Mouse (Mus musculus): Measurements from ENCODE around the gene Med27.

Gene Med27

DNA sequence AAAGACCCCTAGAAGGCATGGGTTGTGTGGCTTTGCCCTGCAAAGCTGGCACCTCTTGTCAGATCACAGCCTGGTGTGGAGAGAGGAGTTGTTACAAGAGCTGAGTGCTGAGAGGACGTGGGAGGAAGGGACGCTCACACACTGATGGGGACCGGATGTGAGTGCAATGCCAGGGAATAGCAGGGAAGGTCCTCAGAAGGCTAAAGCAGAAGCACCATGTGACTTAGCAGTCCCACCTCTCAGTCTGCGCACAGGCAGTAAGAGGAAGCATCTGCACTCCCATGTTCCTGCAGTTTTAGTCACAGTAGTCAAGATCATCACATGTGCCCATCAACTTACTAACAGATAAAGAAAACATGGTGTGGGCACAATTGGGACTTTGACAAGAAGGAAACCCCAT lies 119.8 kb downstream of the Med27 start:
- in situ Hi-C loops (cut with MboI, MseI) = loop anchor here in 1 of 2 experiments (5.0 kb wide), 1 partner anchor 34 kb away; no protein-coding TSS in a partner anchor

DNA sequence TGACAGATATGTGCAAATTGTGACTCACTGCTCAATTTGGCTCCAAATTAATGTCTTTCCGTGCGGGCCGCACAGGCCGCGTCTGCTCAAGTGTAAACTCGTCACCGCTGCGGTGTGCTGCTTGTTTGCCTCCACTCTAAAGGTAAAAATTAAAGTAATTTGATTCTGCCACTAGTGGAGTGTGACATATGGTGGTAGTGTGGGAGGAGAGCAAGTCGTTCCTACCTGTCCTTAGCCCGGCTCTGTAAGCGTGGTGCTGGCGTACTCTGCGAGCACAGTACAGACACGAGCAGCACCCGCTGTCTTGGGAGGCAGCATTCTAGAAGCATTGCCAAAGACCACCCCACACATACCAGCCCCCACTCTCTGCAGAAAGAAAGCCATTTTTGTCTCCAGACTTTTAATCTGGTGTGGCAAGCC lies 121.9 kb downstream of the Med27 start:
- in situ Hi-C loops (cut with MboI, MseI) = loop anchor here in 1 of 2 experiments (5.0 kb wide), 1 partner anchor 36 kb away; no protein-coding TSS in a partner anchor

DNA sequence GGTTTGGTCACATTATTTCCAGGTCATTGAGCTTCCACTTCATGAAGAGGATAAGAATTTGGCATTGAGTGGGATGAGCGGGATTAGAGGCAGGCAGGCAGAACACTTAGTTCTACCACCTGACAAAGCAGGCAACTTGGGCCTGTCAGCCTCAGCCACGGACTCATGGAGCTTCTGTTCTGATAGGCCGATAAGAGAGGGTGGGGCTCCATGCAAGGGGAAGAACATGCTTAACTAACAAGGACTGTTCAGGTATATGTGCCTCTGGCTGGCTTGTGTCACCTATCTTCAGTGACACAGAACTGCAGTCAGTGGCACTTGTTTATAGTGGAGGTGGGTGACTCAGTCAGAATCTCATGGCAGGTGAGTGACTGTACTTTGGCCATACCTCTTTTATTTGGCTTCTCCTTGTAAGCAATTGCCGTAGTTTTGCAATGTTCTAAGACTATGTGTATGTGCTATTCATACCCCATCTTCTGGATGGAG lies 126.4 kb downstream of the Med27 start:
- in situ Hi-C loops (cut with MboI, MseI) = no loop called here

DNA sequence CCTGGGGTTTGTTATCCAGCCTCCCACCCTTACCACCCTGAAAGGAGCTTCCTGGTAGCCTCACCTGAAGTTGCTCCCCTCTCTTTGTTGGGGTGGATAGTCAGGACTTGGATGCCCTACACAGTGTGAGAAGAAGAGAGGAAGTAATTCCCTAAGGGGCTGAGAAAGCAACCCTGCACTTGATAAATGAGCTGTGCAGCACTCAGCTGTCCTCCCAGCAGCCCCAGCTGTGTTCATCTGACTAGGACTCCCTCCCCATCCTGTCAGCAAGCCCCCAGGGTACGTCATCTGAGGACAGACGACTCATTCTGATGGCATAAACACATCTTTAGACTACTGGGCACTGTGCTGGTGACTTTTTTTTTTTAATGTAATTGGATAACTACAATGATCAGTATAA lies 127.3 kb downstream of the Med27 start:
- in situ Hi-C loops (cut with MboI, MseI) = no loop called here

DNA sequence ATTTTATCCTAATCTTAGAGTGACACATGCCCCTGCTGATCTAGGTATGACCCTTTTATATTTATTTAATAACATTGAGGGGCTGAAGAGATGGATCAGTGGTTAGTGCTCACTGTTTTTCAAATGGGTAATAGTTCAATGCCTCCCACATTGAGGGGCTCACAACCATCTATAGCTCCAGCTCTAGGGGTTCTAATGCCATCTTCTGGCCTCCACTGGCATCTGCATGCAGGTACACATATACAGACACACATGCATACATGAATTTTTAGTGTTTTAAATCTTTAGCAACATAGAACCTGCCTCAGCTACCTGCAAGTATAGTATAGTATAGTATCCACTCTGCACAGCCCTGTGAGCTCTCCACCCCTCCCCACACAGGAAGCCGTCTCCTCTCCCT lies 130.1 kb downstream of the Med27 start:
- in situ Hi-C loops (cut with MboI, MseI) = loop anchor here in 1 of 2 experiments (5.0 kb wide), 1 partner anchor 94 kb away; no protein-coding TSS in a partner anchor

DNA sequence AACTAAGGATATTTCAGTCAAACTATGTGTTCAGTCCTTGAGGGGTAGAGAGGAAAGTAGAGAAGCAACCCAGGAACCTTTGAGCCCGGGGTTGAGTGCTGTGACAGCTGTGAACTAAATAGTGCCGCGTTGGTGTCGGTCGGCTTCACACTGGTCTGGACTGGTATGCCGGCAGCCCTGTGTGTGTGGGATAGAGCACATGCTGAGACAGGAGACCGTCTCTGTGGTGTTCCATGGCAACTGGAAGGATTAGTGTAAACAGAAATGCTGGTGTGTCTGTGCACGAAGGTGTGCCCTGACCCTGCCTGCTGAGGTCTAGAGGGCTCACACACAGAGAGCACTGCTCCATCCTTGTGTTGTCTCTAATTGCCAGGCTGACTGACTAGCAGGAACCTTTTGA lies 135.2 kb downstream of the Med27 start:
- in situ Hi-C loops (cut with MboI, MseI) = no loop called here

DNA sequence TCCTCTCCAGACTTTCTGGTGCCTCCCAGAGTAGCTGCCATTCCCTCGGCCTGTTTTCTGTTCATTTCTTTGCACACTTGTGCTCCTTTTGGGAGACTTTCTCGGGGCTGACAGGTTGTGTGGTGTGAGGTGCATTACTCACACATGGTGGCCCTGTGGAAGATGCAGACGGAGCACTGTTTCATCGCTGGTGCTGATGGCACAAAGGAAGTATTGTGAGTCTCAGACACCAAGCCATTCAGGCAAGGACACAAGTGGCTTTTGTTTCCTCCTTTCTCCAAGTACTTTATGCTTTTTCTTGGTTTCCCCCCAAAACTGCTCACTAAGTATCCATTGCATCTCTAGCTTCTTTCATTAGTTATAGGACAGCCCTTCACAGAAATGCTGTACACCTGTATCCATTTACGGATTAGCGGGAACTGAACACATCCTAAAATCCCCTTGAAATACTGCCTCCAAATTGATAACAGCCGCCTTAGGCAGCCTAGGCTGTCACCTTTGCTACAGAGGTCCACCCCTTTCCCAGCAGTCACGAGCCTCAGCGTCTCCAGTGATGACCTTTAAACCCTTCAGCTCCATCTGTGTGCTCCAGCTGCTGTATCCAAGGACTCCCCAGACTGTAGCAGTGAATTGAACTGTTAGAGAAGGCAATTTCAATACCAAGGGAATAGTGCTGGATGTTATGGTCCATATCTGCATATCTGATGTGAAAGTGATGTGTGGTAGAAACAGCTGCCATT lies 136.5 kb downstream of the Med27 start:
- in situ Hi-C loops (cut with MboI, MseI) = no loop called here

DNA sequence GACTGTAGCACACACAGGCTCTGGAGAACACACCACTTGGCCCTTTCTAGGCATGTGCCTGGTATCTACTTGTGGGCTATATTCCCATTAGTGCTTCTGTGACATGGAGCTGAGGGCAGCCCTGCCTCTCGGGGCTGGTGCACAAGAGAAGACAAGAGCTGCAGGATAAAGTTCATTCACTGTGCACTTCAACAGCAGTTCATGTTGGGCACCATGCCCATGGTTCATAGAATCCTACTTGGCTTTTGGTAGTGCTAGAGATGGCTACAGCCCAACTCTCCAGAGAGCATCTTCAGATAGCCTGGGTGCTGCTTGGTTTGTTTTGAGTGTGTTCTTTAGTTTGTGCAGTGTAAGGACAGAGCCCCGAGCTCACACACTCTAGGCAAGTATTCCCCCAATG lies 138.9 kb downstream of the Med27 start:
- in situ Hi-C loops (cut with MboI, MseI) = no loop called here

DNA sequence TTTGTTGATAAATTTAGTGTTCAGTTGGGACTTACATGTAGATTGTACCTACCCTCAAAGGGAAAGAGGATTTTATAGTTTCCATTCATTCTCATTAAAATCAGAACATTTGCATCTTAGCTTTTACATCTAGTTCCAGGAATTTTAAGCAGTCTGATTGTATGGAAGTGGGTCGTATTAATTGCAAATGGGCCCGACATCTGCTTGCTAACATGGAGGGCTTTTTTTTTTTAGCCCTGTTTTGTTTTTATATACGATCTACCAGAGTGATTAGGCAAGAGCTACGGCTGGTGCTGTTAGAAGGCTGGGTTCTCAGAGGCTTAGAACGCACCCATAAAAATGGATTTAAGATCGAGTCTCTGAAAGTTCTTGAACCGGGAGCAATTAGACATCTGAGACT lies 139.9 kb downstream of the Med27 start:
- in situ Hi-C loops (cut with MboI, MseI) = no loop called here

DNA sequence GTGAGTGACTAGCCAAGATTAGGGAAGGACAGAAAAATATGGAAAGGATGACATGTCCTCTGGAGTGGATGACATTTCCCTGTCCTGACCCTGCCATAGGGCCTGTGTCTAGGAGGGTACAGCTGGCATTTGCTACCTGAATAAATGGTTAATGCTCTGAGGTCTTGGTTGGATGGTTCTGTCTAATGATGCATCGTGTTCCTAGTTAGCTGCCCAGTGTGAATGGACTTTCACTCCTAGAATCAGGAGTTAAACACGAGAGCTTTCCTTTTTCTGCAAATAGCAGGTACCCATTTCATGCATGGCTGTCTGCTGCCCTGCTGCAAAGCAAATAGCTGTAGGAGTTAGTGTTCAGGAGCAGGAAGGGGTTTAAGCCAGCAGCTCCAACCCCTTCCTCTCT lies 141.0 kb downstream of the Med27 start:
- in situ Hi-C loops (cut with MboI, MseI) = no loop called here

DNA sequence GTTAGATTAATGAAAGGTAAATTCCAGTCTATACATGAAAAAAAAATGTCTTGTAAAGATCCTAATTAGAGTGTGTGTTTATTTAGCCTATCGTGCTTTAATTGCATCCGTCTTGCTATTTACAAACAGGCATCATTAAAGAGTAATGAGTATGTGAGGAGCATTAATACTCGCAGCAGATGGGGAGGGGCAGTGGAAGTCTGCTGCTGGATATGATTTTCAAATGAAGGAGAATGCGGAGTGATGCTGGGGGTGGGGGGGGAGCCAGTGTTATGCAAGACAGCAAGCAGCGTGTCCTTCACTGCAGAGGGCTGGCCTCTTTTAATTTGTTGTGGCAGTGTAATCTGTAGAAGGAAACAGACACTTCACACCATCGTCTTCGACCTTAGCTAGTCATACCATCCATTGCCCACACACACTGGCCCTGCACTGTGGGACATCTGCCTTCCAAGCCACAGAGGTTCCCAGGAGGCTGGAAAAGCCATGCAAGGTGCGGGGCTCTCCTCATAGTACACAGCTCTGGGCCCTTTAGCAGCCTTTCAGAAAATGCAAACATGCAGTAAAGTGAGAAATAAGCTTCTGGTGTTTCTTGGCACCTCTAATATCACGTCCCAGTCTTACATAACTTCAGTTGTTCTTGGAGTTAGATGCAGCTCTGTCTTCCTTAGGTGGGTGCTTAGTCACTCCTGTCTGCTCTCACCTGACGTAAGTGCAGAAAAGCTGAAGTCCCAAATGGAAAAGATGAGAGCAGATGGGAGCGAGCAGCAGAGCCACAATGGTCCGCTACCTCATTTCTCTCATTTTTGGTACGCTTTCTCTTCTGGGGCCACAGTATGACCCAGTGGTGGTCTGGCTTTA lies 142.0 kb downstream of the Med27 start:
- in situ Hi-C loops (cut with MboI, MseI) = no loop called here

DNA sequence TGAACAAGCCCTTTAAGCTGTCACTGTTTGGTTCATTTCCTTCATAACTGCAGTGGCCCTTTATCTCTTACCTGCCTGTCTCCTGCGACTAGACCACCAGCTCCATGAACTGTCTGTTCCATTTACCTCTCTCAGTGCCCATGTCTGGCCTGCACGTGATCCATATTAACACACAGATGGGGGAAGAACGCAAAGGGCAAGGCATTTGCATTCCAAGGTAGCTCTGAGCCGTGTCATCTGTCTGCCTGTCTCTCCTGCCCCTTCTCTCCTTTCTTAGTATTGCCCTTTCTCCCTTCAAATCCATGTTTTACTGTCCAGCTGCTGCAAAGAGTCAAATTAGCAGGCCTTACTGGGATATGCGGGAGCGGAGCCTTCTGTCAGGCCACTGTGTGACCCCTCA lies 145.0 kb downstream of the Med27 start:
- in situ Hi-C loops (cut with MboI, MseI) = no loop called here

DNA sequence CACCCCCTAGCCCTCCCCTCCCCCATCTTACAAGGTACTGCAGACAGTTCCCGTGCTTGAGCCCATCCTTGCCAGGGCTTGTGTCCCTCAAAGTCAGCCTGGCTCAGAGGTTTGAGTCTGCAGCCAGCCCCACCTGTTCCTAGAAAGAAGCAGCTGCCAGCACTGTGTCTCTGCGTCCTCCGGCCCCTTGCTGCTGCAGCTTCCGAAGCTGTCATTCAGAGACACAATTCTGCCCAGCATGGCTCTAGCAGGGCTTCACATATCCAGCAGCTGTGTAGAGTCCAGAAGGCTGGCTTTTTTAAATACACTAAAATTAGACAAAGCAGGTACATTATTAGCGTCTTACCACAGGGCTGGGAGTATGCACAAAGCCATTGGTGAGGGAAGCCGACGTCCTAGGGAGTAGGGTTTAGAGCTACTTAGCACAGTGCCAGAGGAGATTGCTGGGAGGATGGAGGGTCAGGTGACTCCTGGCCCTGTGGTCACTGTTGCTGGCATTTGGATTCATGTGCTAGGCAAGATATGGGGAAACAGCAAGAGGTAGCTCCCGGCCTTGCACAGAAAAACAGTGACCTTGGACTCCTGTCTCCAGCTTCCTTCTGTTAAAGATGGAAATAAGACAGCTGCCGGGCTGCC lies 146.9 kb downstream of the Med27 start:
- in situ Hi-C loops (cut with MboI, MseI) = no loop called here

DNA sequence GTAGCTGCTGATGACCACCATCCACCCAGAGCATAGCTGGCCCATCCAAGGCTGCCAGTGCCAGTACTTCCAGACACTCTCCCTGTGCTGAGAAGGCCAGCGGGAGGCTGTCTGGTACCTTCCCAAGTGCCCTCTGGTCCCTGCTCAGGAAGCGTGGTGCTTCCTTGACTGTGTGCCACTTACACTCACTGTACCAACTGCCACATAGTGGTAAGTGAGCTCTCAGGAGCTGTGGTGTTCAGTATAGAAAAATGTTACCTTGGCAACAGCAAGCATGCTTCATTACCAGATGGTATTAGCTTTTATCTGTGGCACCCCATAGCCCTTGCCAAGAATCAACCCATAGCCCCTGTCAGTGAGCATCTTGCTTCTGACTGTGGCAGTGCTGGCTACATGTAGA lies 148.7 kb downstream of the Med27 start:
- in situ Hi-C loops (cut with MboI, MseI) = no loop called here

DNA sequence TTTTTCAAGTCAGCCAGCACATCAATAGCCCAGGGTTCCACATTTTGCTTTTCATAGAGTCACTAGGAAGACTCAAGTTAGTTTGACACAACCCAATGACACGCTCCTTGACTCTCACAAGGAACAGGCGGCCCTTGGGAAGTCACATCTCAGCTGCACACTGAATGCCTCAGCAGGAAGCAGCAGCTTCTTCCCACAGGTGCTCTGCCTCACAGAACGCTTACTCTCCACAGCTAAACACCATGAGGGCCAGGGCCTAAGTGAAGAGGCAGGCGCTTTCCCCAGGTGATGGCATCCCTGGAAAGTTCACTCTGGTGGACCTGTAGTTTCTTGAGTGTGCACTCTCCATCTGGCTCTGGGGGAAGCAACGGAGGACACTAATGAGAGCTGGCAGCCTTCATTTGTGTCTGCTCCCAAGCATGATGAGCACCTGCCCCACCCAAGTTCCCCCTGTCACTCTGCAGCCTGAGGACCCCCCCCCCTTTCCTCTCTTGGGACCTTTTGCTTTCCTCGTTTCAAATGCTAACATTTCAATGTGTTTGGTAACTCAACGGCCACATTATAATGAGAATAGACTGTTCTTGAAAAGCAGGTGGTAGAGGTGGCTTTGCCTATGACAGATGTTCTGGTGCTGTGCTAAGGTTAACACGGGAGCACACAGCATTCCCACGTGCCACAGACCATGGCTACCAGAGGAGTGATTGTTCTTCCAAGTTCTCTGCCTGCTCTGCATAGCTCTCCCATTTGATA lies 154.2 kb downstream of the Med27 start:
- in situ Hi-C loops (cut with MboI, MseI) = no loop called here

DNA sequence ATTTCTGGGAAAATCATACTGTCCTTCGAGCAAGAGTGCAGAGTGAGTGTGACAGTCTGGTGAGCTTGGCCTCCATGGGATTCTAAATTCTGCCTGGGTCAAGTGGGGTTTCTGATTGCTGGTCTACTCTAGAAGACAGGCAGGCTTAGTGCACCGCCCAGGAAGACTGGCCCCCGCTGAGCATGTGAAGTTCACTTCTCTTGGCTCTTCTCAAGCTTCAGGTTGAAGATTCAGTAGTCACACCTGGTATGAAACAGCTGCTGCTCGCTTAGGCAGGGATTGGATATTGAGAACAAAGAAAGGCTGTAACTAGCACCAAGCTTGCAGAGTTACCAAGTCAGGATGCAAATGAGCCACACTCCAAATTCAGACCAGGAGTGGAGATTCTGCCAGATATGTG lies 154.8 kb downstream of the Med27 start:
- in situ Hi-C loops (cut with MboI, MseI) = no loop called here

DNA sequence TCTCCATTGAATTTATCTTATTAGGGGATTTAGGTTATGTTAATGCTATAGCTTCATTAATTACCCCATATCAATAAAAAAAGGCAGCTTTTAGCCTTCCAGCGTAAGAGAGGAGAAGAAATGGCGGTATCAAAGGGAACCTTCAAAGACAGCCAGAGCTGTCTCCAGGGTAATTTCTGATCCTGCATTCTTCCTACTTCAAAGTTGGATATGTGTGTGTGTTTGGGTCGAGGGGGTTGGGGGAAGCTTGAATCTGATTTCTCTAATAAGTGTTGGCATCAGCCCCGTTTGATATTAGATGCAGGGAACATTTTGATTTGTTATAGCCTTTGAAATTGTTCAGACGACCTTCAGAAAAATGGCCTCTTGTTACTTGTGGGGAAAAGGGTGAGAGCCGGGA lies 158.2 kb downstream of the Med27 start:
- in situ Hi-C loops (cut with MboI, MseI) = no loop called here

DNA sequence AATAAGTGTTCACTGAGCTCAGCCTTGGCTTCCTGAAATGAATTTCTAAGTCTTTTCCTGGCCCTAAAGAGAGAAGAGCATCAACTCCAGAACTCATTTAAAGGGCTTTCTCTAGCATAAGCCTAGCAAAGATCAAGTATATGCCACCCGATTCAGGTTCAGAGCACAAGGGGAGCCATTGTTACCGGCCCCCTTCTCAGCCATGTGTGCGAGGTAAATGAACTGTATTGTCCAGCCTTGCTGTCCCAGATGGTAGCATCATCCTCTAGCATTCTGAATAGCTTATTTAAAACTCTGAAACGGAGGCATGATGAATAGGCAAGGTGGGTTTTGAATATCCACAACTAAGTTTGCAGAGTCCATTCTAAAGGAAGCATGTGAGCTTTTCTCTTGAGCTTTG lies 159.8 kb downstream of the Med27 start:
- in situ Hi-C loops (cut with MboI, MseI) = no loop called here

DNA sequence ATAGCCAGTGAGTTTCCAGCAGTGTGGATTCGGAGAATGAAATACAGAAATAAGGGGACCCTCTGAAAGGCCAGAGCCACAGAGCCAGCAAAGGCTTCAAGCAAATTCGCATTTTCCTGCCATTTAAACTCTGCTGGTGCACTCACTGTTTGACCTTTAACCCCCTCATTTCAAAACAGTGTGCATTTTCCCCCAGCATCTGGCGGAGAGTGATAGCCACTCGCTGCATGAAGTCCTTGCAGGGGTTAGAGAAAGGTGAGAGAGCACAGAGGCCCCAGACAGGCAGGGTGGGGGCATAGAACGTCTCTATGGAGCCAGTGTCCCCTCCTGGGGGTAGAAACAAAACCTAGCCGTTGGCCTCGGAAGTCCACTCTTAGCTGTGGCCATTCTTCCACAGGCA lies 166.5 kb downstream of the Med27 start:
- in situ Hi-C loops (cut with MboI, MseI) = no loop called here

DNA sequence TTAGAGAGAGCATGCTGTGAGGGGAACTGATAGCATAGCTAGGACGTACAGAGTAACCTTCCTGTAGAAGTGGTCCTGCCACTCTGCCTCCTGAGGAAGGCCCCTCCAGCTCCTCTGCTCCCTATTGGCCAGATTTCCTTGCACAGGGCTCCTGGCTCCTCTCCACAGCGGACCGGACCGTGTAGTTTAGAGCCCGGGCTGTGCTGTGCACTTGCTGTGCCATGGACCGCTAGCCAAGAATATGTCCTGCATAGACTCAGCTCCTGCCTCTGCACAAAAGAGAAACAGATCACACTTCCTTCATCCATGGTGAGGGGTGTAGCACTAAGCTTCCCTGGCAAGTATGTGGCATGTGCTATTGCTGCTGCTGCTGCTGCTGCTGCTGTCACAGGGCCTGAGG lies 168.2 kb downstream of the Med27 start:
- in situ Hi-C loops (cut with MboI, MseI) = no loop called here

DNA sequence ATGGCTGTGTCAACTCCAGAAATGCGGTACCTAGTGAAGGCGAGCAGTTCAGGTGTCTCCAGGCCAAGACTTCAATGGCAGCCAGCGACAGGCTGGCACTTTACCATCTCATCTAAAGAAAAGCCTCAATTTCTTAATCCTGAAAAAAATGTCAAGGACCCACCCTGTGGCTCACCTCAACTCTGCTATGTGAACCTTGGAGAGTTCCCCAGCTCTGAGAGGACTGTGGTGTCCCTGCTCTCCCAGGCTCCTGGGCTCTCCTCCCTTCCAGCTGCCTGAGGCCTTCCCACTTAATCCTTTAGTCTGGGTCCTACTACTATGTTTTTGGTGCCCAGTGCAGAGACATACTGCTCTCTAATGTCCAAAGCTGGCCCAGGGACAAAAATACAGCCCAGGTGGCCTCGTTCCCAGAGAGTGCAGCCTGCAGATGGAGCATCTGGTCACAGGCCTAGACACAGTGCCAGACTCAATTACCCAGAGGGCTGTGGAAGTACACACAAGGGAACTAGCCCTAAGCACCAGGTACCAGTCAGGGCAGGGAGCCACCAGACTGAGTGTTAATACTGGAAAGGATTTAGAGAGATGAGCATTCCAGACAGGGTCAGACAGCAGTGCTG lies 169.3 kb downstream of the Med27 start:
- in situ Hi-C loops (cut with MboI, MseI) = no loop called here
